Mouse (Mus musculus) midbrain, embryonic 12.5 days (tissue): ENCODE results near the gene Gm47995. TPM values are rescaled to one million over a fixed set of nuclear protein-coding genes. Genes with fewer than 3 reads are reported as not detected.
"Not testable (repeated sequence)": the region's sequence is repeated elsewhere in the genome, so short reads cannot be mapped to it uniquely, and the experiment has no call there.

Experiments used
- ATAC-seq: fragments of 200-750 bp; cut with Nextera tagmentation; 2 replicates; pipeline ENCODE4 v1.8.0; 2017; ENCODE audit warnings: low read depth, moderate TSS enrichment, moderate library complexity; ENCODE audit not compliant: low FRiP score
- H3K27ac ChIP-seq: fragments of 300-500 bp; sonication (generic); replicated peaks from 2 replicates; pipeline ENCODE4 v1.5.1; 2016; ENCODE audit warnings: mild to moderate bottlenecking
- H3K27me3 ChIP-seq: fragments of 300-500 bp; sonication (generic); 2 replicates; pipeline ENCODE4 v1.6.1; 2016; ENCODE audit warnings: mild to moderate bottlenecking
- H3K36me3 ChIP-seq: fragments of 300-500 bp; sonication (generic); 2 replicates; pipeline ENCODE4 v1.6.1; 2016
- H3K4me1 ChIP-seq: fragments of 300-500 bp; sonication (generic); 2 replicates; pipeline ENCODE4 v1.6.1; 2016
- H3K4me2 ChIP-seq: fragments of 300-500 bp; sonication (generic); replicated peaks from 2 replicates; pipeline ENCODE4 v1.6.1; 2016; ENCODE audit warnings: mild to moderate bottlenecking, moderate library complexity
- H3K4me3 ChIP-seq: fragments of 300-500 bp; sonication (generic); 2 replicates; pipeline ENCODE4 v1.5.1; 2016; ENCODE audit warnings: mild to moderate bottlenecking
- H3K9ac ChIP-seq: fragments of 300-500 bp; sonication (generic); replicated peaks from 2 replicates; pipeline ENCODE4 v1.6.1; 2016; ENCODE audit warnings: mild to moderate bottlenecking, moderate library complexity
- H3K9me3 ChIP-seq: fragments of 300-500 bp; sonication (generic); 2 replicates; pipeline ENCODE4 v1.6.1; 2016; ENCODE audit warnings: mild to moderate bottlenecking
- whole genome bisulfite sequencing: fragments of 180-500 bp; shearing (Covaris S2); methylation state at CpG from one replicate; pipeline ENCODE4 v1.1.7; 2016; 5-methylcytosine and 5-hydroxymethylcytosine counted together
- polyA plus RNA-seq: library from polyadenylated mRNA; unstranded; fragments of >200 nt; fragmentation: Nextera tagmentation; extraction: Ambion mirVana; gene quantifications from 2 replicates; pipeline ENCODE4 v1.2.1, GENCODE M21; 2016

Gene Gm47995
- not detected in 2 replicates for polyA plus RNA-seq

- not testable (repeated sequence) for H3K36me3 ChIP-seq, H3K27me3 ChIP-seq, H3K4me3 ChIP-seq, H3K9me3 ChIP-seq, H3K27ac ChIP-seq, ATAC-seq, H3K9ac ChIP-seq, H3K4me1 ChIP-seq, H3K4me2 ChIP-seq
- 91% methylated on average over 4 of the region's 4 CpGs for WGBS
These were observed at the start of gene Gm47995 for GRCm38 (mm10) chr1:151198120-151198519. Gm47995 (plus strand) TSS chr1:151198448.

GRCm38 (mm10) chr1:151150211-151150610 is 48.0 kb upstream of the Gm47995 start:
- no peaks in the 10 kb centered on the region for H3K4me1 ChIP-seq
- no peak overlapping the region for H3K4me2 ChIP-seq
- 91% methylated on average over 7 of the region's 7 CpGs for WGBS
- no peaks in the 10 kb centered on the region for H3K27me3 ChIP-seq
- no peak overlapping the region for H3K9ac ChIP-seq
- no peak overlapping the region for H3K4me3 ChIP-seq
- H3K36me3 ChIP-seq, result no peaks in the 10 kb centered on the region
- ATAC-seq, result no peak
- H3K27ac ChIP-seq, result no peak overlapping the region
- H3K9me3 ChIP-seq, result no peaks in the 10 kb centered on the region

- Histone ChIP-seq H3K9me3 (no peaks in the 10 kb centered on the region), H3K4me1 (0 out of 2 replicates have a peak, but pooled peaks cover 1% of the 10 kb centered on the region), H3K4me3 (no peak overlapping the region), H3K36me3 (no peaks in the 10 kb centered on the region), H3K4me2 (no peak overlapping the region), H3K27me3 (no peaks in the 10 kb centered on the region), H3K9ac (no peak overlapping the region), H3K27ac (no peak overlapping the region)
- WGBS, result 63% methylated on average over 2 of the region's 2 CpGs
- no peak for ATAC-seq
These were observed 47.2 kb upstream of the Gm47995 start for GRCm38 (mm10) chr1:151151089-151151488.

GRCm38 (mm10) chr1:151153056-151153652 is 45.1 kb upstream of the Gm47995 start:
- ATAC-seq, result no peak
- no peaks in the 10 kb centered on the region for H3K36me3 ChIP-seq
- 90% methylated on average over 6 of the region's 6 CpGs for WGBS
- no peaks in the 10 kb centered on the region for H3K9me3 ChIP-seq
- H3K9ac ChIP-seq, result no peak overlapping the region
- no peak overlapping the region for H3K27ac ChIP-seq
- no peak overlapping the region for H3K4me3 ChIP-seq
- no peaks in the 10 kb centered on the region for H3K27me3 ChIP-seq
- 0 out of 2 replicates have a peak, but pooled peaks cover 8% of the 10 kb centered on the region for H3K4me1 ChIP-seq
- no peak overlapping the region for H3K4me2 ChIP-seq

GRCm38 (mm10) chr1:151154131-151154530 is 44.1 kb upstream of the Gm47995 start:
- not testable (repeated sequence) for H3K4me3 ChIP-seq, H3K27me3 ChIP-seq, H3K27ac ChIP-seq, H3K9ac ChIP-seq, H3K4me2 ChIP-seq, H3K4me1 ChIP-seq, H3K9me3 ChIP-seq, H3K36me3 ChIP-seq, ATAC-seq
- 92% methylated on average over 9 of the region's 9 CpGs for WGBS

GRCm38 (mm10) chr1:151156129-151156528 is 42.1 kb upstream of the Gm47995 start:
- Histone ChIP-seq H3K9ac (no peak overlapping the region), H3K36me3 (no peaks in the 10 kb centered on the region), H3K9me3 (no peaks in the 10 kb centered on the region), H3K27me3 (no peaks in the 10 kb centered on the region; the same call in 1 of the 2 replicates), H3K4me2 (no peak overlapping the region), H3K4me3 (no peak overlapping the region), H3K4me1 (0 out of 2 replicates have a peak, but pooled peaks cover 8% of the 10 kb centered on the region), H3K27ac (no peak overlapping the region)
- 94% methylated on average over 3 of the region's 3 CpGs for WGBS
- ATAC-seq, result no peak

GRCm38 (mm10) chr1:151156777-151157632 is 41.2 kb upstream of the Gm47995 start:
- H3K27ac ChIP-seq, result no peak overlapping the region
- H3K4me3 ChIP-seq, result no peak overlapping the region
- no peaks in the 10 kb centered on the region for H3K9me3 ChIP-seq
- no peaks in the 10 kb centered on the region; the same call in 1 of the 2 replicates for H3K27me3 ChIP-seq
- 83% methylated on average over 7 of the region's 7 CpGs for WGBS
- no peak for ATAC-seq
- no peaks in the 10 kb centered on the region for H3K36me3 ChIP-seq
- H3K4me1 ChIP-seq, result 0 out of 2 replicates have a peak, but pooled peaks cover 8% of the 10 kb centered on the region
- H3K9ac ChIP-seq, result no peak overlapping the region
- H3K4me2 ChIP-seq, result no peak overlapping the region

GRCm38 (mm10) chr1:151157963-151158856 is 40.0 kb upstream of the Gm47995 start:
- ATAC-seq, result peak; percentile 80
- Histone ChIP-seq H3K27ac (no peak overlapping the region), H3K27me3 (no peaks in the 10 kb centered on the region; the same call in 1 of the 2 replicates), H3K4me2 (no peak overlapping the region), H3K9ac (no peak overlapping the region), H3K4me1 (0 out of 2 replicates have a peak, but pooled peaks cover 8% of the 10 kb centered on the region), H3K4me3 (no peak overlapping the region), H3K9me3 (no peaks in the 10 kb centered on the region), H3K36me3 (no peaks in the 10 kb centered on the region)
- WGBS, result 55% methylated on average over 9 of the region's 9 CpGs

GRCm38 (mm10) chr1:151158857-151159510 is 39.3 kb upstream of the Gm47995 start:
- Histone ChIP-seq H3K36me3 (no peaks in the 10 kb centered on the region), H3K4me1 (0 out of 2 replicates have a peak, but pooled peaks cover 8% of the 10 kb centered on the region), H3K4me3 (no peak overlapping the region), H3K27ac (no peak overlapping the region), H3K9ac (no peak overlapping the region), H3K9me3 (no peaks in the 10 kb centered on the region), H3K4me2 (no peak overlapping the region), H3K27me3 (no peaks in the 10 kb centered on the region; the same call in 1 of the 2 replicates)
- WGBS, result 84% methylated on average over 2 of the region's 2 CpGs
- ATAC-seq, result no peak

- 32% methylated on average over 8 of the region's 8 CpGs for WGBS
- Histone ChIP-seq H3K9me3 (no peaks in the 10 kb centered on the region), H3K4me1 (peaks cover 22% of the 10 kb centered on the region), H3K27me3 (no peaks in the 10 kb centered on the region), H3K4me2 (no peak overlapping the region), H3K9ac (no peak overlapping the region), H3K27ac (no peak overlapping the region), H3K4me3 (no peak overlapping the region), H3K36me3 (no peaks in the 10 kb centered on the region)
- no peak for ATAC-seq
These were observed 32.2 kb upstream of the Gm47995 start for GRCm38 (mm10) chr1:151166031-151166430.
